Mouse (Mus musculus) midbrain, embryonic 16.5 days (tissue): ENCODE data around the gene Smg5. TPM values are rescaled to one million over a fixed set of nuclear protein-coding genes. Genes with fewer than 3 reads are reported as not detected.

Experiments used
- polyA plus RNA-seq: library from polyadenylated mRNA; unstranded; fragments of >200 nt; fragmentation: Nextera tagmentation; extraction: Ambion mirVana; gene quantifications from 2 replicates; pipeline ENCODE4 v1.2.1, GENCODE M21; 2015

Smg5 gene
- polyA plus RNA-seq, 1 experiment from 2014 or later, result 61.4 TPM

Other genes starting within 250 kb of the Smg5 start
- gene Mef2d, start 193.9 kb upstream of the Smg5 start, polyA plus RNA-seq, result 21.6 and 22.5 TPM in 2 replicates
- gene Rhbg, start 81.6 kb upstream of the Smg5 start, polyA plus RNA-seq, result 0.18 and 0.21 TPM in 2 replicates
- 0.16 TPM in 1 of 2 replicates, not detected in the other for gene Gm38392, start 49.0 kb upstream of the Smg5 start, polyA plus RNA-seq
- 7.3 and 7.5 TPM in 2 replicates for gene Tsacc, start 39.3 kb upstream of the Smg5 start, polyA plus RNA-seq
- 419 and 444 TPM in 2 replicates for gene Cct3, start 39.1 kb upstream of the Smg5 start, polyA plus RNA-seq
- 91.3 and 107 TPM in 2 replicates for gene Glmp, start 11.2 kb upstream of the Smg5 start, polyA plus RNA-seq
- gene Tmem79, start 112 bp upstream of the Smg5 start, polyA plus RNA-seq, result 1.0 and 1.2 TPM in 2 replicates
- gene Paqr6, start 28.3 kb downstream of the Smg5 start, polyA plus RNA-seq, result 1.2 and 1.9 TPM in 2 replicates
- gene Bglap3, start 36.5 kb downstream of the Smg5 start, polyA plus RNA-seq, result not detected in 2 replicates
- 1.3 TPM in 1 of 2 replicates, not detected in the other for gene Bglap2, start 42.4 kb downstream of the Smg5 start, polyA plus RNA-seq
- 0.88 TPM in 1 of 2 replicates, not detected in the other for gene Bglap, start 48.2 kb downstream of the Smg5 start, polyA plus RNA-seq
- 18.3 and 19.2 TPM in 2 replicates for gene Pmf1, start 74.1 kb downstream of the Smg5 start, polyA plus RNA-seq
- 36.7 and 39.3 TPM in 2 replicates for gene Slc25a44, start 88.9 kb downstream of the Smg5 start, polyA plus RNA-seq
- 42.5 and 44.0 TPM in 2 replicates for gene Sema4a, start 124.9 kb downstream of the Smg5 start, polyA plus RNA-seq
- gene Lmna, start 173.7 kb downstream of the Smg5 start, polyA plus RNA-seq, result 51.0 and 59.7 TPM in 2 replicates
- 28.6 and 33.0 TPM in 2 replicates for gene Mex3a, start 196.1 kb downstream of the Smg5 start, polyA plus RNA-seq
- gene Rab25, start 212.0 kb downstream of the Smg5 start, polyA plus RNA-seq, result 0.69 TPM in 1 of 2 replicates, not detected in the other
- gene Lamtor2, start 216.8 kb downstream of the Smg5 start, polyA plus RNA-seq, result 181 and 193 TPM in 2 replicates
- 39.8 and 41.3 TPM in 2 replicates for gene Ubqln4, start 217.5 kb downstream of the Smg5 start, polyA plus RNA-seq
- 127 and 144 TPM in 2 replicates for gene Ssr2, start 239.6 kb downstream of the Smg5 start, polyA plus RNA-seq